Mouse (Mus musculus) bone marrow, adult 2 months (tissue): ENCODE results near the gene Pank4.

Experiments used
- CTCF ChIP-seq: fragments of 200-500 bp; IDR thresholded peaks from 2 replicates; pipeline ENCODE4 v1.5.1; 2011; ENCODE audit warnings: low read length, control low read depth; ENCODE audit not compliant: control insufficient read depth, insufficient read depth
- POLR2A ChIP-seq: fragments of 200-500 bp; IDR thresholded peaks from 2 replicates; pipeline ENCODE4 v1.6.1; 2011; ENCODE audit warnings: low read depth, mild to moderate bottlenecking, control low read depth, low read length, borderline replicate concordance; ENCODE audit not compliant: control insufficient read depth

DNA sequence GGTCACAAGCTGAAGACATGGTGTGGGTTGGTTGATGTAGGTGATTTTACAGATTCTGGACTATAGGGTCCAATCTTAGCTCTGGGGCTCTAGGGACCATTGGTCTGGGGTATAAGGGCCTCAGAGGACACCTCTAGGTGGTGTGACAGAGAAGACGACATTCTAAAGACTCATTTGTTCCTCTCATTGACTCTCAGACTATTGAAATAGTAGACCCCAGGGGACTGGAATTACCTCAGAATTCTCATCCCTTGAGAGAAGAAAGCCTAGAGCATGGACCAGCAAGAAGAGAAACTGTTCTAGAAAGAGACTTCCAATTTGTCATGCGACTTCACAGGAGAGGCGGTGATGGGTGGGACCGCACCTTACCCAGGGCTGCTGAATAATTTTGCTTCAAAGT, 49.7 kb upstream of the Pank4 start:
- TF ChIP-seq CTCF (no peak), POLR2A (no peak)
